Mouse (Mus musculus) lung, adult 2 months (tissue): Measurements from ENCODE around the gene Idua. TPM values are rescaled to one million over a fixed set of nuclear protein-coding genes. Genes with fewer than 3 reads are reported as not detected.

Source experiments
- DNase-seq: peaks from one replicate; pipeline ENCODE4 v3.0.0; 2022
- H3K4me1 ChIP-seq: fragments of 200-500 bp; 2 replicates; pipeline ENCODE4 v1.6.1; 2011; ENCODE audit warnings: low read length; ENCODE audit not compliant: control insufficient read depth, insufficient read depth
- H3K4me3 ChIP-seq: fragments of 200-500 bp; replicated peaks from 2 replicates; pipeline ENCODE3; 2011; ENCODE audit warnings: low read depth, mild to moderate bottlenecking, control low read depth, low read length; ENCODE audit errors: extremely low read depth
- CTCF ChIP-seq: fragments of 200-500 bp; IDR thresholded peaks from 2 replicates; pipeline ENCODE4 v1.5.1; 2011; ENCODE audit warnings: mild to moderate bottlenecking, low read length, control low read depth; ENCODE audit not compliant: insufficient read depth
- POLR2A ChIP-seq: fragments of 200-500 bp; IDR thresholded peaks from 2 replicates; pipeline ENCODE4 v1.6.1; 2011; ENCODE audit warnings: low read depth, mild to moderate bottlenecking, control low read depth, low read length, borderline replicate concordance; ENCODE audit errors: extremely low read depth
- WGBS: fragments of 180-500 bp; shearing (Covaris S2); methylation state at CpG from one replicate; pipeline ENCODE4 v1.1.7; 2018; 5-methylcytosine and 5-hydroxymethylcytosine counted together
- polyA plus RNA-seq: library from polyadenylated mRNA; depleted of rRNA; stranded (reverse); fragments of >200 nt; gene quantifications from 2 replicates; pipeline ENCODE4 v1.2.3, GENCODE M21; 2012

Gene Idua
- polyA plus RNA-seq, 1 experiment, result 28.4 TPM

- Histone ChIP-seq H3K4me3 (no peak overlapping the region), H3K4me1 (peaks cover 6% of the 10 kb centered on the region; the same call in 1 of the 2 replicates)
- TF ChIP-seq POLR2A (no peak), CTCF (no peak)
- 75% methylated on average over 3 of the region's 3 CpGs for WGBS
- DNase-seq, result no peak
Measured at GRCm38 (mm10) chr5:108696542-108696941, 36.4 kb downstream of the Idua start.

- WGBS, result 49% methylated on average over 4 of the region's 4 CpGs
- TF ChIP-seq CTCF, result no peak
- no peak for TF ChIP-seq POLR2A
Measured at GRCm38 (mm10) chr5:108697341-108697753, 37.2 kb downstream of the Idua start.

GRCm38 (mm10) chr5:108700346-108700745 lies 40.2 kb downstream of the Idua start:
- TF ChIP-seq CTCF (no peak), POLR2A (no peak)
- no peaks in the 10 kb centered on the region for H3K4me1 ChIP-seq
- DNase-seq, result no peak
- WGBS, result 53% methylated on average over 3 of the region's 3 CpGs
- H3K4me3 ChIP-seq, result no peak overlapping the region

More at GRCm38 (mm10) chr5:108697341-108697753, 37.2 kb downstream of the Idua start:
- DNase-seq, result no peak
- H3K4me3 ChIP-seq, result no peak overlapping the region
- peaks cover 6% of the 10 kb centered on the region; the same call in 1 of the 2 replicates for H3K4me1 ChIP-seq

GRCm38 (mm10) chr5:108701341-108702021 lies 41.4 kb downstream of the Idua start:
- Histone ChIP-seq H3K4me1 (no peaks in the 10 kb centered on the region), H3K4me3 (no peak overlapping the region)
- no peak for DNase-seq
- no peak for TF ChIP-seq POLR2A
- no peak for TF ChIP-seq CTCF
- WGBS, result 84% methylated on average over 10 of the region's 10 CpGs

GRCm38 (mm10) chr5:108703754-108704626 lies 43.9 kb downstream of the Idua start:
- no peak overlapping the region for H3K4me3 ChIP-seq
- WGBS, result 77% methylated on average over 12 of the region's 12 CpGs
- H3K4me1 ChIP-seq, result no peaks in the 10 kb centered on the region
- TF ChIP-seq POLR2A (no peak), CTCF (no peak)
- no peak for DNase-seq

- WGBS, result 77% methylated on average over 2 of the region's 2 CpGs
- TF ChIP-seq CTCF (no peak), POLR2A (no peak)
- Histone ChIP-seq H3K4me1 (no peaks in the 10 kb centered on the region), H3K4me3 (no peak overlapping the region)
- no peak for DNase-seq
Measured at GRCm38 (mm10) chr5:108707758-108708157, 47.6 kb downstream of the Idua start.

GRCm38 (mm10) chr5:108708419-108708818 lies 48.3 kb downstream of the Idua start:
- 97% methylated on average over 1 of the region's 1 CpGs for WGBS
- Histone ChIP-seq H3K4me1 (no peaks in the 10 kb centered on the region; the same call in 1 of the 2 replicates), H3K4me3 (no peak overlapping the region)
- DNase-seq, result no peak
- TF ChIP-seq CTCF, result no peak

GRCm38 (mm10) chr5:108708981-108709731 lies 49.0 kb downstream of the Idua start:
- WGBS, result 50% methylated on average over 6 of the region's 6 CpGs
- Histone ChIP-seq H3K4me3 (no peak overlapping the region), H3K4me1 (peaks cover 6% of the 10 kb centered on the region)
- no peak for DNase-seq
- TF ChIP-seq CTCF (no peak), POLR2A (no peak)

- 78% methylated on average over 6 of the region's 6 CpGs for WGBS
- H3K4me3 ChIP-seq, result no peak overlapping the region
- TF ChIP-seq CTCF, result no peak
- no peak for TF ChIP-seq POLR2A
- no peak for DNase-seq
- peaks cover 6% of the 10 kb centered on the region for H3K4me1 ChIP-seq
Measured at GRCm38 (mm10) chr5:108711968-108712367, 51.8 kb downstream of the Idua start.

GRCm38 (mm10) chr5:108713096-108713495 lies 53.0 kb downstream of the Idua start:
- Histone ChIP-seq H3K4me1 (peaks cover 6% of the 10 kb centered on the region), H3K4me3 (no peak overlapping the region)
- DNase-seq, result no peak
- TF ChIP-seq POLR2A (no peak), CTCF (no peak)
- WGBS, result 77% methylated on average over 2 of the region's 2 CpGs
